Mouse (Mus musculus) layer of hippocampus, postnatal 25 days (tissue): ENCODE measurements around the gene Strada. TPM values are rescaled to one million over a fixed set of nuclear protein-coding genes. Genes with fewer than 3 reads are reported as not detected.
"Not testable (repeated sequence)": the region's sequence is repeated elsewhere in the genome, so short reads cannot be mapped to it uniquely, and the experiment has no call there.

Source experiments
- DNase-seq, 2 experiments: peaks; one replicate each; pipeline ENCODE4 v3.0.0; 2022; ENCODE audit warnings: mixed read lengths in 2 of 2, low spot score in 1 of 2; ENCODE audit errors: extremely low spot score in 1 of 2
- total RNA-seq, 2 experiments: library from RNA; stranded (reverse); gene quantifications; 2 replicates each; pipeline ENCODE4 v1.2.3; 2021

Gene Strada
- total RNA-seq, 2 experiments from 2014 or later: 27.1 to 33.4 TPM

- DNase-seq: peak in 1 of 2 experiments; percentile 41
Measured at GRCm38 (mm10) chr11:106158081-106158929, 43.7 kb downstream of the Strada start.

- DNase-seq: no peak
Measured at GRCm38 (mm10) chr11:106157154-106157553, 44.8 kb downstream of the Strada start.

GRCm38 (mm10) chr11:106156257-106156656 is 45.7 kb downstream of the Strada start:
- DNase-seq: no peak

DNA sequence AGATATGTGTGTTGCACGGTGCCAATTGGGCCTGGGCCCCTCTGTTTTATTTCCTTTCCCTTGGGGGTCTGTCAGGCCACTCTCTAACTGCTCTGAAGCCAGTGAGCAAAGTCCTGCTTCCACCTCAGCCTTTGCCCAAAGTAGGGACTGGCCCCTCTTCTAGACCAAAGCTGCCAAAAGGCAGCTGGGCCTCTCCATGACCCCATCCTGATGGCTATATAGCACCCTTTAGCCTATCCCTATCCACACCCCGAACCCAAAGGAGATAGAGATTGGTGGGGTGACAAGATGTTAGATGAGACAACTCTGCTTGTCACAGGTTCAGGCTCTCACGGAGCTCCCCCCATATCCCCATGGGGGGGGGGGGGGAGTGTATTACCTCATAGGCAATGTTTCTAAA is 46.2 kb downstream of the Strada start:
- DNase-seq: no peak

DNA sequence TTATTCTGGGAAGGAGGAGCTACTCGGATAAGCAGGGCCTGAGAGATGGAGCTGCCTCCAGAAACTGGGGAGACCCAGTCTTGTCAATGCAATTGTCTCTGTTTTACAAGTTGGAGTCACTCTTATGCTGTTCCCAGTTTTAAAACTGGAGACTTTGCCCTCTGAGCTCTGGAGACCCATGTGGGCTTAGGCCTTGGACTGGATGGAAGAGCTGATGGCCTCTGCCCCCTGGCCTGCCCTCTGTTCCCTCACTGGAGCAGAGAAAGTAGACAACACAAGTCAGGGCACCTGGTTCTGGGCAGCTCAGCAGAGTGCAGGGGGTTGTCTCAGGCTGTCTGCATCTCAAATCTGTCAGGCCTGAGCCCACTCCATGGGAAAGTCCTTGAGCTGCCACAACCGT is 47.2 kb downstream of the Strada start:
- no peak for DNase-seq

DNA sequence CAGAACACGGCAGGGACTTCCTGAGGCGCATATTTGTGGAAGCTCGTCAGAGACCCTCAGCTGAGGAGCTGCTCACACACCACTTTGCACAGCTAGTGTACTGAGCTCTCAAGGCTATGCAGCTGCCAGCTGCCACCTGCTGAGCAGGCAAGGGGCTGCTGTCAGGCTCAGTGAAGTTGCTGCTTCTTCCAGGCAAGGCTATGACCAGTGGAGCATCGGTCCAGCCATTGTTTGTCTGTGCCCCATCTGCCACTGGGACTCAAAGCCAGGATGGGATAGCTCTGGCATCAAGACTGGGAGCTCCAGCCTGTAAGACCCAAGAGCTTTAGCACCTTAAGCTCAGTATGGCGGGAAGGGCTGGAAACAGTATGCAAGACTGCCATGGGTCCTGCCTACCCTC is 47.9 kb downstream of the Strada start:
- no peak for DNase-seq

GRCm38 (mm10) chr11:106152132-106152531 is 49.8 kb downstream of the Strada start:
- DNase-seq: peak in 1 of 2 experiments; percentile 47

GRCm38 (mm10) chr11:106151219-106151618 is 50.7 kb downstream of the Strada start:
- DNase-seq: no peak

- DNase-seq: no peak
Measured at GRCm38 (mm10) chr11:106134580-106135528, 67.1 kb downstream of the Strada start.

- DNase-seq: no peak
Measured at GRCm38 (mm10) chr11:106132516-106132915, 69.5 kb downstream of the Strada start.

DNA sequence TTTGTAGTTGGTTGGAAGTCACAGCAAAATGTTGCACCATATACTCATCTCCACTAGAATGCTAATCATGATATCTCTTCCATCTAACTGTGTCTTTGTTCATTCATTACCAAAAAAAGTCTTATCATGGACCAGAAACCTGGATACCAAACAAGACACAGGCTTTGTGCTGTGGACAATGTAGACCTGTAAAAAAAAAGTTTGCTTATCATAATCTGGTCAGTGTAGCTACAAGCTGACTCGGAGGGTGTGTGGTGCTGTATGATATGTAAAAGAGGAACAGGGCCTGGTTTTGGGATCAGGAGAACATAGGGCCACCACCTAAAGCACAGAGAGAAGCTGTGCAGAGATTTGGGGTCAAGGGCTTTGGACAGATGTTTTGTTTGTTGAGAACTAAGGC is 72.5 kb downstream of the Strada start:
- DNase-seq: no peak

DNA sequence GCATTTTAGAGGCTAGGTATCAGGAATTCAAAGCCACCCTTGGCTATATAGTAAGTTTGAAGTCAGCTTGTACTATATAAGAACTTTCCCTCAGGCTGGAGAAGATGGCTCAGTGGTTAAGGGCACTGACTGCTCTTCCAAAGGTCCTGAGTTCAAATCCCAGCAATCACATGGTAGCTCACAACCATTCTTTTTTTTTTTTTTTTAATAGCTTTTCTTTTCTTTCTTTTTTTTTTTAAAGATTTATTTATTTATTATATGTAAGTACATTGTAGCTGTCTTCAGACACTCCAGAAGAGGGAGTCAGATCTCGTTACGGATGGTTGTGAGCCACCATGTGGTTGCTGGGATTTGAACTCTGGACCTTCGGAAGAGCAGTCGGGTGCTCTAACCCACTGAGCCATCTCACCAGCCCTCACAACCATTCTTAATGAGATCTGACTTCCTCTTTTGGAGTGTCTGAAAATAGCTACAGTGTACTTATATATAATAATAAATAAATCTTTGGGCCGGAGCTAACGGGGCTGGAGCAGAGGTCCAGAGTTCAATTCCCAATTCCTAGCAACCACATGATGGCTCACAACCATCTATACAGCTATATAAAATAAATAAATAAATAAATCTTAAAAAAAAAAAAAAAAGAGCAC is 75.1 kb downstream of the Strada start:
- not testable (repeated sequence) for DNase-seq

DNA sequence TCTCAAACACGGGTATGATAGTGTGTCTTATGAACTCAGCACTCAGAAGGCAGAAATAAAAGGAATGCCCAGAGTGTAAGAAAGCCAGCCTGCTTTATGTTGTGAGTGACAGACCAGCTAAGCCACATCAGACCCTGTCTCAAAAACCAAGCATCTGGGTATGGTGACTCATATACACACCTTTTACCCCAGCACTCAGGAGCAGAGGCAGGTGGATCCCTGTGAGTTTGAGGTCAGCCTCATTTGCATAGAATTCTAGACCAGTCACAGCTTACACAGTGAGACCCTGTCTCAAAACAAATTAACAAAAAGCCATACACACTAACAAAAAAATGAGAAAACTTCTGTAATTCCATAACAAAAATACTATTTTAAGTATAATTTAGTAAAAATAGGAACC is 76.1 kb downstream of the Strada start:
- DNase-seq: no peak

GRCm38 (mm10) chr11:106124784-106125183 is 77.2 kb downstream of the Strada start:
- DNase-seq: no peak

- no peak for DNase-seq
Measured at GRCm38 (mm10) chr11:106122736-106123135, 79.2 kb downstream of the Strada start.

DNA sequence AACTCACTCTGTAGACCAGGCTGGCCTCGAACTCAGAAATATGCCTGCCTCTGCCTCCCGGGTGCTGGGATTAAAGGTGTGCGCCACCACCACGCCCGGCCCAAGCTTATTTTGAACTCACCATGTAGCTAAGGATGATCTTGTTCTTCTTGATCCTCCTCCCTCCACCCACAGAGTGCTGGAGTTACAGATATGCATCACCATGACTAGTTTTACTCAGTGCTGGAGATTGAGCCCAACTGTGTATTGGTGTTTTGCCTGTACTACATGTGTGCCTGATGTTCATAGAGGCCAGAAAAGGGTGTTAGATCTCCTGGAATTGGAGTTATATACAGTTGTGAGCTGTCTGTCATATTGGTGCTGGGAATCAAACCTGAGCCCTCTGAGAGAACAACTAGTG is 79.7 kb downstream of the Strada start:
- DNase-seq: no peak

Other genes starting within 250 kb of the Strada start
- 10 to 100 TPM; 51.4 to 52.3 TPM for gene Cyb561, start 248.8 kb downstream of the Strada start, total RNA-seq
- gene Ace, start 234.2 kb downstream of the Strada start, total RNA-seq: 1 to 10 TPM; 6.2 to 7.7 TPM
- gene Ace3, start 207.5 kb downstream of the Strada start, total RNA-seq: not detected
- 1 to 10 TPM in 1 of 2 experiments, under 1 TPM in 1; 0.96 to 1.1 TPM for gene Kcnh6, start 194.0 kb downstream of the Strada start, total RNA-seq
- 100 to 1,000 TPM; 146 to 153 TPM for gene Dcaf7, start 165.3 kb downstream of the Strada start, total RNA-seq
- gene Taco1, start 136.1 kb downstream of the Strada start, total RNA-seq: 10 to 100 TPM; 17.6 to 21.8 TPM
- 10 to 100 TPM; 24.5 to 31.9 TPM for gene Map3k3, start 117.6 kb downstream of the Strada start, total RNA-seq
- gene Gm10840, start 41.3 kb downstream of the Strada start, total RNA-seq: not detected
- 100 to 1,000 TPM; 149 to 156 TPM for gene Limd2, start 41.3 kb downstream of the Strada start, total RNA-seq
- gene Ccdc47, start 14.2 kb upstream of the Strada start, total RNA-seq: 10 to 100 TPM; 84.9 to 93.9 TPM
- gene Ddx42, start 14.8 kb upstream of the Strada start, total RNA-seq: 10 to 100 TPM; 64.5 to 74.1 TPM
- gene Ftsj3, start 53.9 kb upstream of the Strada start, total RNA-seq: 10 to 100 TPM; 29.9 to 32.8 TPM
- 100 to 1,000 TPM; 148 to 174 TPM for gene Psmc5, start 54.0 kb upstream of the Strada start, total RNA-seq
- gene Smarcd2, start 70.8 kb upstream of the Strada start, total RNA-seq: 10 to 100 TPM; 24.7 to 26.1 TPM
- under 1 TPM; 0.19 to 0.22 TPM for gene Tcam1, start 74.5 kb upstream of the Strada start, total RNA-seq
- not detected for gene Gh, start 99.7 kb upstream of the Strada start, total RNA-seq
- gene Cd79b, start 112.6 kb upstream of the Strada start, total RNA-seq: under 1 TPM in 1 of 2 experiments, not detected in 1; 0.31 TPM
- gene Scn4a, start 151.1 kb upstream of the Strada start, total RNA-seq: under 1 TPM in 1 of 2 experiments, not detected in 1; 0.05 TPM
- not detected for gene Prr29, start 163.3 kb upstream of the Strada start, total RNA-seq
- 1 to 10 TPM; 2.8 to 3.3 TPM for gene Icam2, start 185.9 kb upstream of the Strada start, total RNA-seq